Mouse (Mus musculus): Measurements from ENCODE around the gene Icmt.

The Icmt gene

GRCm38 (mm10) chr4:152296874-152297861 lies at the start of gene Icmt:
Gene Icmt (plus strand): TSS chr4:152297227.
- DNase-seq (ENCODE audit: low spot score), result peak; percentile 99

GRCm38 (mm10) chr4:152250615-152251014 lies 46.4 kb upstream of the Icmt start:
- DNase-seq (ENCODE audit: low spot score), result no peak

GRCm38 (mm10) chr4:152253183-152253759 lies 43.8 kb upstream of the Icmt start:
- no peak for DNase-seq (ENCODE audit: low spot score)

GRCm38 (mm10) chr4:152257070-152257469 lies 40.0 kb upstream of the Icmt start:
- DNase-seq (ENCODE audit: low spot score), result no peak

- DNase-seq (ENCODE audit: low spot score), result peak; percentile 65
These were observed 36.6 kb upstream of the Icmt start for GRCm38 (mm10) chr4:152260451-152260850.

- no peak for DNase-seq (ENCODE audit: low spot score)
These were observed 34.8 kb upstream of the Icmt start for GRCm38 (mm10) chr4:152262187-152262586.

- no peak for DNase-seq (ENCODE audit: low spot score)
These were observed 33.9 kb upstream of the Icmt start for GRCm38 (mm10) chr4:152263089-152263488.

GRCm38 (mm10) chr4:152263512-152264176 lies 33.4 kb upstream of the Icmt start:
- no peak for DNase-seq (ENCODE audit: low spot score)

GRCm38 (mm10) chr4:152264177-152264530 lies 32.9 kb upstream of the Icmt start:
- no peak for DNase-seq (ENCODE audit: low spot score)

- DNase-seq (ENCODE audit: low spot score), result no peak
These were observed 32.0 kb upstream of the Icmt start for GRCm38 (mm10) chr4:152264867-152265568.

- no peak for DNase-seq (ENCODE audit: low spot score)
These were observed 31.2 kb upstream of the Icmt start for GRCm38 (mm10) chr4:152265791-152266190.

GRCm38 (mm10) chr4:152266236-152266895 lies 30.7 kb upstream of the Icmt start:
- DNase-seq (ENCODE audit: low spot score), result no peak

GRCm38 (mm10) chr4:152267748-152268369 lies 29.2 kb upstream of the Icmt start:
- DNase-seq (ENCODE audit: low spot score), result peak; percentile 91

- no peak for DNase-seq (ENCODE audit: low spot score)
These were observed 27.1 kb upstream of the Icmt start for GRCm38 (mm10) chr4:152269967-152270366.

GRCm38 (mm10) chr4:152270599-152270998 lies 26.4 kb upstream of the Icmt start:
- no peak for DNase-seq (ENCODE audit: low spot score)

GRCm38 (mm10) chr4:152271334-152271733 lies 25.7 kb upstream of the Icmt start:
- DNase-seq (ENCODE audit: low spot score), result no peak

GRCm38 (mm10) chr4:152272006-152272405 lies 25.0 kb upstream of the Icmt start:
- DNase-seq (ENCODE audit: low spot score), result peak; percentile 56

GRCm38 (mm10) chr4:152272449-152273049 lies 24.5 kb upstream of the Icmt start:
- DNase-seq (ENCODE audit: low spot score), result peak; percentile 86

GRCm38 (mm10) chr4:152273191-152273590 lies 23.8 kb upstream of the Icmt start:
- DNase-seq (ENCODE audit: low spot score), result peak; percentile 45

GRCm38 (mm10) chr4:152273621-152274236 lies 23.3 kb upstream of the Icmt start, which contains the start of gene Gpr153:
Gene Gpr153 (plus strand): TSS chr4:152274232.
- peak; percentile 66 for DNase-seq (ENCODE audit: low spot score)

Measured in MN1 (cell line).